Mouse (Mus musculus) cerebellum, adult (tissue): ENCODE results near the gene Syna.

Experiments used
- ATAC-seq: cut with Nextera tagmentation; 2 replicates; pipeline ENCODE4 v1.9.2; 2017; ENCODE audit warnings: mild to moderate bottlenecking, moderate library complexity, mixed read lengths; ENCODE audit not compliant: insufficient number of reproducible peaks, low FRiP score, low TSS enrichment

Syna gene

DNA sequence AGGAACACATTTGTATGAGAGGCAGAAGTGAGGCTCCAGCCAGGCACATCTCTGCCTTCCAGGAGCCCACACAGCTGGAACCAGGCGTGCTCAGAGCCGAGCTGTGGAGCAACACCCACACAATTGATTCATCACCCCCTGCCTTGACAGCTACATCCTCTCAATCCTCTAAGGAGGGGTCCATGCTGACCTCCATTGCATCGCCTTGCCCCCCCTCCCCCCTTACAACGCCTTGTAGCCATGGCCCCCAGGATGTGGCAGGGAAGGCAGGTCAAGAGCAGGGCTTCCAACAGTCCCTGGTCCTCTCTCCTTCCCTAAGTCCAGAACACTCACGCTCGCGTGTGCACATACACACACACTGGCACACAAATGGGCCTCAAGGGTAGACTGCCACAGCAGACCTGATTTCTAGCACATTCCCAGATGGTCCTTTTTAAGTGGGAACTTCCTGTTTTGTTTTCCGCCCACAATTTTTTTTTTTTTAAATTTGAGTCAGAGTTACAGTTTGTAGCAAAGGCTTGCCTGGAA, 9.1 kb upstream of the Syna start:
- ATAC-seq: no peak

DNA sequence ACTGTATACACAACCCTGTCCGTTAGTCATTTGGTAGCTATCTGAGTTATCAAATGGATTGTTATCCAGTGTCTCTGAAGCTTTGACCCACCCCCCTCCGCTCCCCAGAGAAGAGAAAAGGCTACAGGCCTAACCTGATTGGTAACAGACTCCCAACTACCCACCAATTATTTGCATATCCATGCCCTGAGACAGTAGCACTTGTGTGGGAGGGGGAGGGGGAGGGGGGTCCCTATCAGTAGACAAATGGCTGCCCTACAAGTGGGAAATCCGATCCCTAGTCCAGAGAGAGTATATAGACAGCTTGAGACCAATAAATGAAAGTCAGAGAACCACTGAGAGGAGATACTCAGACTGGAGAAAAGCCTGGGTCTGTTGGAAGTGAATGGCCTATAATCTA, 8.1 kb upstream of the Syna start:
- ATAC-seq: no peak

DNA sequence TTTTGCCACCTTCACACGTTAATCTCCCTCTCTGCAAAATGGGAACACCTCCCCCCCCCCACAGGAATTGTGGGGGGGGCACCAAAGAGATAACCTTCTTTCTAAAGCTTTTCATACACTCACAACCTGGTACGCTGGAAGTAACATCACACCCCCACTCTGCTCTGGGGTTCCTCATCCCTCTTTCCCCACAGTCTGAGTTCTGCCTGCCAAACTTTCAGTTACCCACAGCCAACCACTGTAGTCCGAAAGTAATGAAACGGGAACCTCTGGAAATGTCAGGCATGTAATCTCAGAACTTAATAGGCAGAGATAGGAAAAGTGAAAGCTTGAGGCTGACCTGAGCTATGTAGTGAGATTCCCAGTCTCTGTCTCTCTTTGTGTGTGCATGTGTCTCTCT, 7.5 kb upstream of the Syna start:
- no peak for ATAC-seq

DNA sequence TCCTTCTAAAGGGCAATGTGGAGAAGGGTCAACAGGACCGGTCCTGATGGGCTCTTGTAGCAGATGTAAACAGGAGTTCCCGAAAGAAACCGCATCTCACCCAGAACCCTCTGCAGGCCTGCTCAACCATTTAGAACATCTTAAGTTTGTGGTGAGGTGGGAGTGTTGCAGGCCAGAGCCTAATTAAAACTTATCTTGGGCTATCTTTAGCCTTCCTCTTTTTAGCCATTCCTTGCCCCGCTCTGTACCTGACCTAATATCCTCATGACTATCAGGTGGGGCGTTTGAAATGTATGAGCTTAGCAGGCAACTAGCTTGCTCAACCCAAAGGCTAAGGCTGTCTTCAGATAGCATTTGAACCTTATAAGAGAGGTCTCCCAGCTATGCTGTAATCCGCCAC, 5.7 kb upstream of the Syna start:
- ATAC-seq: no peak

DNA sequence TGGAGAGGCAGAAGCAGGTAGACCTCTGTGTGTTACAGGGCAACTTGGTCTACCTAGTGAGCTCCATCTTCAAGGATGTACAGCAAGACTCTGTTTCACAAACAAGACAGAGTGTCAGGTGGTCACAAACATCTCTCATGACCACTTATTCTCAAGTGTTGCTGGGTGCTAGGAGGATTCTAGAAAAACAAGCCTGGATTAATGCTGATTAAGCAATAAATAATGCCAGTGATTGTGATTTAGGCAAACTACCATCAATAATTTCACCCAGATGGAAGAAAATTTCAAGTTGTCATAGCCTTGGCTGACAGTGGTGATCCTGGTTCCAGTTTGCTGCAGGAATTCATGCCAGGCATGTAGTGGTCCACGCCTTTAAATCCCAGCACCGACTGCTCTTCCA, 4.3 kb upstream of the Syna start:
- ATAC-seq: no peak

DNA sequence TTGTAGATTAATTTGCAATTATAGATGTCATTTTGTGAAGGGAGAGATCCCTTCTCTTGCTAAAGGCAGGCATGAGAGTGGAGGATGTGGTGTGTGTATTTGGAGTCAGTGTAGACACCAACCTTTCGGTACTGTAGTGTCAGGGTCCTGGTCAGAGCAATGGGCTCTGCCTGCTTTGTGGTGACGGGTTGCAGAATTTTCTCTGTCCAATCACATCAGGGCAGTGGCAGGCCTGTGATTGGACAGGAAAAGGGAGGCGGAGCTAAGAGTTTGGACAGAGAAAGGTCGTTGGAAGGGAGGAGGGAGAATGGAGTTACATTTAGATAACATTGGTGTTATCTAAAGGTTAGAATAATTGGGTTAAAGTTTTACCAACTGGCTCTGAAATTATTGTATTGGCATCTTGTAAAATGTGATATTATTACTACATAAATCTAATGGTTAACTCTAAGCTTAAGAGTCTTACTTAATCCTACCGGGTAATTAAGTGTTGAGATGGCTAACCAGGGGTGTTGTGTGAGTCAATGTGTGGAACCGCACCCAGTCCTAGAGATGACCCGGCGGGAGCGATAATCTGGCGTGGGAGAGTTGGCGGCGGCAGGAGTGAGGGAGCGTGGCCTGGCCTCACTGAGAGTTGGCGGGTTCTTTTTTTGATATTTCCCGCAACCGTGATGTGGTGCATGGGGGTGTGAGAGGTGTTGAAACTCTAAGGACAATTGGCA, 640 bp upstream of the Syna start:
- ATAC-seq: no peak

DNA sequence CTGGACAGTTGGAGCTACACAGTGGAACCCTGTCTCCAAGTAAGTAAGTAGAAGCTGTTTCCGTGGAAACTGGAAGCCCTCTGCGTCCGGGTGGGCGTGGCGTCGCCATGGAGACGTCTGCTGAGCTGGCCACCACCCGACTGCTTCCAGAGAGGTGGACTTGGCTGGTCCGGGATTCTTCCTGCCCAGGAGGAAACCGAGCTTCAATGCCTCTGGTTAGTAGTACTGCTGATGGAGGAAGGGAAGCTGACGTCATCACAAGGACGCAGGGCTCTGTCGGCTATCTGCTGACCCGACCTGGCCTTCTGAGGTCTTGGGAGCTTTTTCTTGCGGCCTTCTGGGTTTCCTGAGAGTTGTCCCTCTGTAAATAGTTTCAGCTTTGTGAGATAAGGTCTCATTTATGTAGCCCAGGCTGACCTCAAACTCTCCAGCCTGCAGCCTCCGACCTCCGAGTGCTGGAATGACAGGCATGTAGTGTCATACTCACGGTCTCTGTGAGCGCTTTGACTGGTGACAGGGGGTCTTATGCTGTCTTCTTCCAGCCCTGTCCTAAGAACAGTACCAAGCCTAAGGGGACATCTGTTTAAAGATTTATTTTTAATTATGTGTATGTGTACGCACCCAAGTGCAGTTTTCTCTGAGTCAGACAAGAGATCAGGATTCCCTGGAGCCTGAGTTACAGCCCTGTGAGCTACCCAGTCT, 4.4 kb downstream of the Syna start:
- ATAC-seq: no peak

DNA sequence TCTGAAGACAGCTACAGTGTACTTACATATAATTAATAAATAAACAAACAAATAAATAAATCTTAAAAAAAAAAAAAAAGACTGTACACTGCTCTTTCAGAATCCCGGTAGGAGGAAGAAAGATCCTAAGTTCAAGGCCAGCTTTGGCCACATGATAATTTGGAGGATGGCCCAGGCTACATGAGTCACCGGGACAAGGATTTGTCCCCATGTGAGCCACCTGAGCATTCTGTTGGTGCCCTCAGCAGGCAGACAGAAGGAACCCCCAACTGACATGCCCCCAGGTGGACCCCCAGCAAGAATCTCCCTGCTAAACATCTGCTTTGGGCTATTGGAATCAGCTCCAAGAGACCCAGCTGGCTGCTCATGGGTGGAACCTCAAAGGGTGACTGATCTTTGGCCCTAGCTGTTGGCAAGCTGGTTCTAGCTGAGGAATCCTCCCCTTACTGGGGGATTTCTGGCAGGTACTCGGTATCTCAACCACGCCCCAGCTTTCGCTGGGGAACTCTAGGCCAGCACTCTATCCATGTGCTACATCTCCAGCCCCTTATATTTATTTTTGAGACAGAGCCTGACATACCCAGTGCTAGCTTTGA, 5.9 kb downstream of the Syna start:
- ATAC-seq: no peak

DNA sequence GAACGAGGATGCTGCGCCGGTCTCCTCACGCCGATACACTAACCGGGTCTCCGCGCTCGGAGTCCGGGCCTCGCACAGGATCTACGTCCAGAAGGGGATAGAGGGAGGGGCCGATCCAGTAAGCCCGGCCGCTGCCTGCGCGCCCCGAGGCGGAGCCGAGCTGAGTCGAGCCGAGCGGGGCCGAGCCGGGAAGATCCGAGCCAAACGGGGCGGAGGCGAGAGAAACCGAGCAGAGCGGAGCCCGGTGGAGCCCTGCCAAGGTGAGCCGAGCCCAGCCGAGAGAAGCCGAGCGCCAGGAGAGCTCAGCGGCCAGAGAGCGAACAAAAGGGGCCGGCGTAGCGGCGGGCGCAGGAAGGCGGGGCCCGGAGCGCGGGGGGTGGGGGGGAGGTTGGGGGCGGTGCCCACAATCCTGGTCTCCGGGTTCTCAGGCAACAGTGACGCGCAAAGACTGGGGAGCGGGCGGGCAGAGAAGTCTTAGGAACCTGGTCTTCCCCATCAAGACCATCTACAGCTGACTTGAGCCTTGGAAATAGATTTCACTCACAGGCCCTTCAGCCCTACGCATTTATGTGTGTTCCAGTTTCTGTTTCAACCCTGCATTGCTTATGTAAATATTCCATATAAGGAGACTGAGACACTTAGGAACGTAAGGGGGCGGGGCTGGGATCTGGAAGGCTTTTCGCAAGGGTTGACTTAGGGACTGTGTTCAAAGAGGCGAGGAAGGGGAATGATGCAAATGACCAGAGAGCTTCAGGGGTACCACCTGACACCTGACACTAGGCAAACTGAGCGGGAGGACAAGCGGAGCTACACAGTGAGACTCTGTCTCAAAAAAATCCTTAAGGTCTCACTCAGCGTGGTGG, 7.6 kb downstream of the Syna start, which contains the start of gene Clip2:
Gene Clip2 (minus strand): TSS at position 325 of the 863 bp plus-strand sequence.
- peak; percentile 88 for ATAC-seq

DNA sequence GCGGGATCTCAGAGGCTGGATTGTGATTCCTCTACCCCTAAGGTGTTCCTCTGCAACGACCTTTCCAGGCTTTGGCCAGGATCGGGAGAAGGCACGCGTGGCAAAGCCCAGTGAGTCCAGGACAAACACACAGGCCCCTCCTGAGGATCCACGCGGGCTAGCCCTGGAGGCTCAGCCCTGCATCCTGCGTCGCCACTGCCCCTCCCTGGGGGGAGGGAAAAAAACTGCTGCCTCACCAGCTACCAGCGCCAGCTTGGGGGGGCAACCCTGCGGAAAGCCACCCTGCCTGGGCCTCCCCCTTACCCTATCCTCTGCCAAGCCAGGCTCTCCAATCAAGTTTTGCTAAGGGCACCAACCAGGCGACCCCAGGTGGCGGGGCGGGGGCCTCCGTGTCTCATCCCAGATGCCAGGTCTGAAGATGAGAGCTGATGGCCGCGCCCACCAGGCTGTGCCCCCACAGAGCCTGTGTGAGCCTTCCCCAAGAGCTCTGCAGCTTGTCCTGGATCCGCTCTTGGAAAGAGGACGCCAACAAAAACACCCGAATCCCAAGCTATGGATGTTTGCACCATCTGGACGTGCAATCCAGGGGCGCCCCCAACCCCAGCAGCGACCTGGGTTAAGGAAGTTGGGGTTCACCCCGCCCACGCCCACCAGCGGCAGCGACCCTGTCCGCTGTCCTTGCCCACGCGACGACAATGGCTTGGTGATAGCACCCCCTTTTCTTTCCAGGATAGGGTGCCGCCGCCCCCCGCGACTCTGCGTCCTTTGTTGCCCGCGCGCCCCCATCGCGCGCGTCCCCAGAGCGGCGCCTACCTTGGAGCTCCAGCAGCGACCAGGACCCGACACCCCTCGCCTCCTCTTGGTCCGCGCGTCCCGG, 8.5 kb downstream of the Syna start:
- 0 out of 2 replicates have a peak, but pooled peaks have one; percentile 12 for ATAC-seq

DNA sequence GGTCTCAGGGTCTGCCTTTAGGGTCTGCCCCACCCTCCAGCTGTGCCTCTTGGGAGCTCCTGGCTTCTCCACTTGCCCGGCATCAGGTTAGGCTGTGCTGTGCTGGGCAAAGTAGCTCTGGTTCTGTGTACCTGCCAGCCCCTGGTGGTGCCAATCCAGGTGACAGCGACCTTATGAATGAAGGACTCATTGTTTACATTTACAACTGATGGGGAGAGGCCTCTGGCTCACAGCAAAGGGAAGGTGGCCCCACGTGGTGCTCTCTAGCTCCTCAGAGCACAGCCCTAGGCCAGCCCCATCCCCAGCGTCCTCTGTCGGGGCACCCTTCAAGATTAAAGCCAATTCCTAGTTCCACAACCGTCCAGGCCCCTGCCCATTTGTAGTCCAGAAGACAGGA, 9.1 kb downstream of the Syna start:
- no peak for ATAC-seq

DNA sequence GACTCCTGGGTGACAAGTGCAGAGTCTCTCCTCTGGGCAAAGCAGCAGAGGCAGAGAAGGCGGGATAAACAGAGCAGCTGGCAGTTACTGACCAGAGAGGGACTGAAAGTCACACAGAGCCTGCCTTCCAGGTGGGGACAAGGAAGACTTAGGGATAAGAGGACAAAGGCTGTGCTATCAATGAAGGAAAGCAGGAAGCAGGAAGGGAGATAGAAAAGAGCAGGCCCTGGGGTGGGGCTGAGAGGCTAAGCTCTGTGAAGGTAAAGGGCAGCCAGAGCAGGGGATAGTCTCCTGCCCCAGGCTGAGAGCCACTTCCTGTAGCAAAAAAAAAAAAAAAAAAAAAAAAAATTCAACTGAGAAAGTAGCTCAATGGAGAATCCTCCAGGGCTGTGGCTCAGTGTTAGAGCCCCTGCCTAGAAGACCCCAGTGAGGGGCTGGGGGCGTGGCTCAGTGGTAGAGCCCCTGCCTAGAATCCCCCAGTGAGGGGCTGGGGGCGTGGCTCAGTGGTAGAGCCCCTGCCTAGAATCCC, 10.3 kb downstream of the Syna start:
- ATAC-seq: no peak

DNA sequence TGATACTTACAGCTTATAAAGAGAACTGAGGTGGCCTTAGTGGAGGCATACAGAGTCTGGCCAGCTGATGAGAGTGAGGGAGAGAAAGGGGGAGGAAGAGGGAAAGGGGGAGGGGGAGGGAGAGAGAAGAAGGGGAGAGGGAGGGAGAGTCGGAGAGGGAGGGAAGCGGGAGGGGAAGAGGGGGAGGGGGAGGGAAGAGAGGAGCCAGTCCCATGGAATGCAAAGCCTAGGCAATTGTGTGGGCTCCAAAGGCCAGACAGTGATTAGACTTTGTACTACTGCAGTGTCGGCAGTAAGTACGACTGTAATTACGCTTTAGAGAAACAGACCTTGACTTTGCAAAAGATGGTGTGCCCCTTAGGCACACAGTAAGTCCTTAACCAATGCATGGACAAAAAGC, 11.7 kb downstream of the Syna start:
- no peak for ATAC-seq

DNA sequence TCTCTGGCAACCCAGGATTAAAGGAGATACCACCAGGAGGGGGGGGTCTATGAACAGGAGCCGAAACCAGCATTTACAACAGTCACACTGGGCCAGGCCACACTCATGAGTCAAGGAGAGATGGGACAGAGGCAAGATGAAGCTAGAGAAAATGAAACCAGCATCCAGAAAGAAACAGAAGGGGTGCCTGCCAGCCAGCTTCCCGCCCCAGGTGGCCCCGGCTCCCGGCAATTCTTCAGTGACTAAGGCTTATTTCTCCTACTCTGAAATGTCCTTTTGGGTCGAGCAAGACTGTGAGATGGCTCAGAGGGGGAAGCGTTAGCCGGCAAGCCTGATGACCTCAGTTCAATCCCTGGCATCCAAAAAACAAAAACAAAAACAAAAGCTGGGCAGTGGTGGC, 13.2 kb downstream of the Syna start:
- ATAC-seq: no peak

DNA sequence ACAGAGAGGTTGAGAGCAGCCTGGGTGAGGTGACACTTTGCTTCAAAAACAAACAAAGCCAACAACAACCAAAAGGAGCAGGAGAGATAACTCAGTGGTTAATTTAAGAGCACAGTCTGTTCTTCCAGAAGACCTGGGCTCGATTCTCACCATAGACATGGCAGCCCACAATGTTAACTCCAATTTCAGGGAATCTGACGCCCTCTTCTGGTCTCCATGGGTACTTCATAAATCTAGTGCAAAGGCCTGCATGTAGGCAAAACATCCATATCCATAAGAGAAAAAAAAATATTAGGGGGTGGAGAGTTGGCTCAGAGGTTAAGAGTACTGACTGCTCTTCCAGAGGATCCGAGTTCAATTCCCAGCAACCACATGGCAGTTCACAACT, 14.7 kb downstream of the Syna start:
- no peak for ATAC-seq

DNA sequence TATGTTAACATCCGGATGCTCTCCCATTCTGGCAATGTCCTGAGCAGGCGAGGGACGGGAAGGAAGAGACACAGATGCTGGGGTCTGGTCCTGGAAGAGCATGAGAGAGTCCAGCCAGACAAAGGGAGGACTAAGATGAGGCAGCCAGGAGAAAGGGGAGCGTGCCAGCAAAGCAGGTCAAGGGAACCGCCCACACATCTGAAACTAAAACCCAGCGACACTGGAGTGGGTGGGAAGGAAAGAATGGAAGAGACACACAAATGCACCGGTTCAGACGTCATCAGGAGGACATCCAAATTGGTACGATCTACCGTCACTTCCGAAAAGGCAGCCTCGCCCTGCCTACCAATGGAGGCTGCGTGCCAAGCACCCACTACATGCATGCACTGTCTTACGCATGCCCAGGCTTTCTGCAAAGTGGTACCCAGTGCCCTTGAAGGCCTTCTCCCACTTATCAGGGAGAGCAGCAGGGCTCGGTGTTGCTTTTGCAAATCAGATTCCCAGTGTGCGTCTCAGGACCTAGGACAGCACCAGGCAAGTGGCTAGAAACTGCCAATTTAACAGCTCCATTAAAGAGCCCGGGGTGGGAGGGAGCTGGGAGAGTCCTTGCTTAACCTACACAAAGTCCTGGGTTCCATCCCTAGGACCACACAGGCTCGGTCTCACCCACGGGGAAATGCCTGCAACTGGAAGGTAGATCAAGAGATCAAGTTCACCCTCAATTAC, 15.3 kb downstream of the Syna start:
- ATAC-seq: no peak

DNA sequence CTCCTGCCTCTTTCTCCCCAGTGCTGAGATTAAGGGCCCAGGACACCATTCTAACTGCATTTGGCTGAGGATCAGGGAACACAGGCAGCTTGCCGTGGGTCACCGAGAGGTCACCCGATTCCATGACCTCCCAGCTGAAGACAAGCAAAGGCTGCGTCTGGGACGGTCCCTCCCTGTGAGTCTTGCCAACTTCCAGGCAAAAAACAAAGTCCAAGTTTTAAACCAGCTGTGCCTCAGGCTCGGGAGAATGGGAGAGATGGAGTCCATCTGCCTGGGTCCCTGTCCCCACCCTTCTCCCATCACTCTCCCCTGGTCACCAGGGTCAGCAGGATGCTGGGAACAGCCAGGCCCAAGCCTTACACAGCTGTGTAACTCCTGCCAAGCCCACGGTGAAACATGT, 18.3 kb downstream of the Syna start:
- no peak; the same call in 1 of the 2 replicates for ATAC-seq

DNA sequence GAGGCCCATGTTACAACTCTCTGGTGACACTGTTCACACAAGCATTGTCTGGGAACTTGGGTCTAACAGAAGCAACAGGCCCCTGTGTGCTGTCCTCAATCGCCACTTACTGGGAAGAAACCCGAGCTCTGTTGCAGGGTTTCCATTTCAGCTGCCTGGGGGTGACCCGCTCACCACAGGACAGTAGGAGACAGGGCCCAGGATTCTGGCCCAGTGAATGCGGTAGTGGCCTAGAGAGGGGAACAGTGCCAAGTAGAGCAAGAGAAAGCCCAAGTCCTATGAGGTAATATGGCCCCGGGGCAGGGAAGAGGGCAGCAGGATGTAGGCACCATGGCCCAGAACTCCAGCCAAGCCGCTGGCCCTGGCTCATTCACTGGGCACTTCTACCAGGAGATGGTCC, 19.1 kb downstream of the Syna start:
- no peak for ATAC-seq

DNA sequence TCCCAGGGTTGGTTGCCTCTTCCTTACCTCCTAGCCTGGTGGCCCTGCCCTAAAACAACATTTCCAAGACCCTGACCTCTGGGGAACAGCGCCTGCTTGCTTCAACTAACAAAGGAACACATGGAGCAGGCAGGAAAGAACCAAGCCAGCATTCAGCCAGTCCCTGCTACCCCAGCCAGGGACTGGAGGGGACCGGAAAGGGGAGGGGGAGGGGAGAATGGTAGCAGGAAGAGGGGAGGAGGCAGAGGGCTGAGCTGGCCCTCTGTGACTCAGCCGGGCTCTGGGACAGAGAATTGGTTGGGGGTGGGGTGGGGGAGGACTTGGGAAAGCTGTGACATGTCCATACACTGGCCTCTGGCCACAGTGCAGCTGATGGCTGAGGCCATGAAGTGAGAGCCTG, 20.1 kb downstream of the Syna start:
- no peak for ATAC-seq
